Mouse (Mus musculus) right cerebral cortex, adult 18-20 months (tissue): ENCODE measurements around the gene Iqsec1.
A peak's percentile ranks its signal among the peaks of the same experiment; 100 is the strongest.
"Not testable (repeated sequence)": the region's sequence is repeated elsewhere in the genome, so short reads cannot be mapped to it uniquely, and the experiment has no call there.

Experiments used
- DNase-seq: peaks from one replicate; pipeline ENCODE4 v3.0.0; 2022; ENCODE audit warnings: mixed read lengths

Iqsec1 gene

DNA sequence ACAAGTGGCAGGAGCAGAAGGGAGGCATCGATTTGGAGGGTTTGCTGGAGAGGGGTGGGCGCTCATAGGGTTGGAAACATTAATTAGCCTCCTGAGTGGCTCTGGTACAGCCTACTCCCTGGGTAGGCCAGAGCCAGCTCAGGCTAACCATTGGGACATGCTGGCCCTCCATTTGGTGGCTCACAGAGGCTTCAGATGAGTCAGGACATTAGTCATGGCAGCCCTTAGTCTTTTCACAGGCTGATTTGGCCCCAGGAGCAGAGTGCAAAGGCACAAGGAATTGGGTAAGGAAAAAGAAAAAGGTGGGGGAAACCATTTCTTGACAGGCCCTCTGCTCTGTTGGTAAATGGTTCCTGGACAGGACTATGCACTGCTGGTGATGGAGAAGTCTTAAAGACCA lies 287.1 kb downstream of the Iqsec1 start:
- DNase-seq: no peak

GRCm38 (mm10) chr6:90700737-90701136 lies 287.7 kb downstream of the Iqsec1 start:
- DNase-seq: no peak

GRCm38 (mm10) chr6:90700068-90700467 lies 288.4 kb downstream of the Iqsec1 start:
- no peak for DNase-seq

GRCm38 (mm10) chr6:90698843-90699242 lies 289.6 kb downstream of the Iqsec1 start:
- DNase-seq: no peak

DNA sequence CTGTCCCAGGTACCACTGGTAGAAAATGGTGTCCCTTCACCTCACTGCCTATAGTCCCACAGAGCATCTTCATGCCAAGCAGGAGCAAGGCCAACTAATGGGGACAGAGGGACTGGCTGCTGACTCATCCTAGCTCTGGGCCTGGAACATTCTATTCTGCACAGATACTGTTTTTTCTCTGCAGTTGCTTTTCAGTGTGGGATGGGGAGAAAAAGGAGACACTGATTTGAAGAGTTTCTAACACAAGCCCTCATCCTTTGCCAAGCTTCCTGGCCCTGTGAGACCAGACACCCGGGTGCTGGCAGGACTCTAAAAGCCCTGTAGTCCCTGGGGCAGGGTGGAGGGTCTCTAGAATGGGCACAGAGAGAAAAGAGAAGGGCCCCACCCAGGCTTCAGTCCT lies 292.7 kb downstream of the Iqsec1 start:
- peak; percentile 60 for DNase-seq

GRCm38 (mm10) chr6:90692404-90692803 lies 296.1 kb downstream of the Iqsec1 start:
- no peak for DNase-seq

- no peak for DNase-seq
Observed at GRCm38 (mm10) chr6:90691935-90692334, 296.6 kb downstream of the Iqsec1 start.

- DNase-seq: no peak
Observed at GRCm38 (mm10) chr6:90689500-90689899, 299.0 kb downstream of the Iqsec1 start.

DNA sequence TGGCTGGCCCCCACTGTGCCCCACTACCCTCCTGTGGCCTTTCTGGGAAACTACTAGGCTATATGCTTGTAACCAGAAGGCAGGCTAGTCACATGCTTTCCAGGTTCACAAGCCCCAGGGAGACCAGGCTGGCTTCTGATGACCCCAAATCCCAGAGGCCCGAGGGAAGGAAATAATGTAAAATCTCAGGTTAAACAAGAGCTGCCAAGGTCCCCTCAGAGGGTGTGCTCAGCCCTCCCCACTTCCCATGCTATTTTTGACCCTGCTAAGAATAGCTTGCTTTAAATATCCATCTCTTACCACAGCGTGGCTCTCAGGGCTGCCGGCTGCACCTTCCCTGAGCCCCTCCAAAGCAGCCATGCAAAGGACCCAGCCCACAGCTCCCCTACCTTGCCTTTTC lies 299.7 kb downstream of the Iqsec1 start:
- no peak for DNase-seq

DNA sequence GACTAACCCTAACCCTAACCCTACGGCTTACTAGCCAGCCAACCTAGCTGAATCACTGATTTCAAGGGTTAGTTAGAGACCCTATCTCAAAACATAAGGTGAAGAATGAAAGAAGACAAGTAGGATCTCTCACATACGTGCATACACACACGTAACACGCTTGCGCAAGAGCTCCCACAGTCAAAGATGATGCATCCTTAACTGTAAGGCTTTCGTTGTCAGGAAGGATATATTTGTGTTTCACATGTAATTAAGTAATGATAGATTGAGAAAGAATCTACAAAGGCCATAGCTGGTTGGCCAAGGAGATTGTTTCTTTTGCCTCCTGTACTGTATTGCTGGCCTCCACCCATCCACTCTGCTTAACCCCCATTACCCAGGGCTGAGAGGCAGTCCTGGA lies 300.5 kb downstream of the Iqsec1 start:
- no peak for DNase-seq

DNA sequence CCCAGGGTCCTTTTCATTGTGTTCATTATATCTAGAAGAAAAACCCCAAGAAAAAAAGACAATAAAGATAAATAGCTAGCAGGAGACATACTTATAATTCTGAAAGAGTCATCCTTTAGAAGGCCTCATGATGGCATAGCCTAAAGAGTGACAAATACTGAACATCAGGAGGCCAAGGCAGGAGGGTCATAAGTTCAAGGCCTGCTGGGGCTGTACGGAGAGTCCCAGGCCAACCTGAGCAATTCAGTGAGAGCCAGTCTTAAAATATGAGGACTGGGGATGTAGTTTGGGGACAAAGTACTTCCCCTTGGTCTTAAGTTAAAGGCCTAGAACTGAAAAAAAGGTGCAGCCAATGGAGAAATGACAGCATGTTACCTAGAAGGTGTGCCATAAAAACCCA lies 301.7 kb downstream of the Iqsec1 start:
- DNase-seq: no peak

GRCm38 (mm10) chr6:90683831-90684532 lies 304.5 kb downstream of the Iqsec1 start:
- no peak for DNase-seq

GRCm38 (mm10) chr6:90680401-90680800 lies 308.1 kb downstream of the Iqsec1 start:
- no peak for DNase-seq

DNA sequence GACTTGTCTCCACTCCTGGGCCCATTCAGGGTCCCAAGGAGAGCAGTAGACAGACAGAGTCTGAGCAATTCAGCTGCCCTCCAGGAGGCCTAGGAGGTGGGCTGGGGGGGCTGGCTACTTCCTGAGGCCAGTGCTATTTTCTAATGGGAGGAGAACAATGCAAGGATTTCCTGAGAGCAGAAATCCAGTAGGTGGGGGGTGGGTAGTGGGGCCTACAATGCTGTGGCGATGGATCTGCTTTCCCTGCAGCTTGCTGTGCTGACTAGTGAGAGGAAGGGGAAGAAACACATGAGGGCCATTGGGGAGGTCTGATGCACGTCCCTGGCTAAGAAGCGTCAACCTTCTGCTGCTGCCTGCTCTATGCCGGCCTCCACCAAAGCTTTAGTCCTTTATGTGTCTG lies 309.7 kb downstream of the Iqsec1 start:
- no peak for DNase-seq

DNA sequence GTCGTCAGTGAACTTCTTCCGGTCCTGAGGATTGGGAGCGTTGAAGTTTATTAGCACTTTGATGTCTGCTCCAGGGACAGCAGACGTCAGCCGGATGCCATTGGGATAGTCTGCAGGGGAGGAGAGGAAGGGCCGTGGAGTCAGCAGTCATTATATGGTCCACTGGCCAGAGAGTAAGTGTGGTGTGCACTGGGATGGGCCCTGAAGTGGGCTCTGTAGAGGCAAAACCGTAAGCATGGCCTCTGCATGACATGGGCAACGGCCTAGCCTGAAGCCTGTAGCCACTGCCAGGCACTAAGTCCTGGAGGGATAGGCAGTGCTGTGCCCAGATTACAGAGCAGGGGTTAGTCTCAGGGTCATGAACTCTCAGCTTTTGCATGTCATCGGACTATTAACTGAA lies 319.8 kb downstream of the Iqsec1 start:
- DNase-seq: no peak

DNA sequence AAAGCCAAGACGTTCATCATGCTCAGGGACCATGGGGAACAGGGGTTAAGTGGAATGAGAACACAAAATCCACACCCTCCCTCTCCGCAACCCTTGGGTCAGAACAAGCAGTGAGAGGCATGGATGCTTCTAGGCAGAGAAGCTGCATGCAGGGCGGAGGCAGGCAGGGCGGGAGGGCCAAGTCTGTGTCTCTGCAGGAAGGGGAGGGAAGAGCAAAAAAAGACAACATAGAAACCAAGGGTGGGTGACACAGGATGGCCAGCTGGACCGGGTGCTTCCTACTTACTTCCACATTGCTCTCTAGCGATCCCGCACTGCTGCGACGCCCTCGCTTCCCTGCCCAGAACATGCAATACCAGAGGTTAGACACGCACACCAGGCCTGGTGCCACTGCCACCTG lies 324.7 kb downstream of the Iqsec1 start:
- DNase-seq: no peak

DNA sequence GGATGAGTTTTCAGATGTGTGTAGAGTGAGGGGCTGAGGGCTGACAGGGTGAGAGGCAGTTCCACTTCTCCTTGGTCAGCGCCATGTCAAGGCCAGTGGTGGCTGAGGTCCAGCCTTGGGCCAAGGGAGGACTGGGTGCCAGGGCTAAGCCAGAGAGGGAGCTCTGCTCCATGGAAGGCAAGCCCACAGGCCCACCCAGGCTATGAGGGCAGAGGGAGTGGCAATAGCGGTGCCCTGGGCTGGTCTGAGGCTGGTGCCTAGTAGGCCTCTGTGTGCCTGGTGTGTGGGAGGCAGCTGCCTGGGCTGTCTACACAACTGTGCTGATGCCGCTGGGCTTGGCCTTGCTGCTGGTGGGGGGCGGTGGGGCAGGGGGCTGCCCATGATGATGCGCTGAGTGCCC lies 326.3 kb downstream of the Iqsec1 start:
- no peak for DNase-seq

DNA sequence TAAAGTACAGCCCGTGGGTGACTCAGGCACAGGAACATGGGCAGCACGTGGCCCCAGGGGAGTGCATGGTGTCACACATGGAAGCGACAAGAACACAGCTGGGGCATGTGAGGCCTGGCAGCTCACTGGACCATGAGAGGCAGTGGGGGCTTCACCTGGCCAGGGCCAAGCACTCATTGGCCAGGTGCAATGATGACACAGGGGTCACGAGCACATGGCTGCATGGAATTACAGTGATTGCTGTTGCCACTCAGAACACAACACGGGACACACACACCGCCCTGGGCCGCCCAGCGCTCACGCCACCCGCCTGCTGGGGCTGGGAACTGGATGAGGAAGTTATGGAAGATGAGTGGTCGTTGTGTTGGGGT lies 327.5 kb downstream of the Iqsec1 start:
- no peak for DNase-seq

DNA sequence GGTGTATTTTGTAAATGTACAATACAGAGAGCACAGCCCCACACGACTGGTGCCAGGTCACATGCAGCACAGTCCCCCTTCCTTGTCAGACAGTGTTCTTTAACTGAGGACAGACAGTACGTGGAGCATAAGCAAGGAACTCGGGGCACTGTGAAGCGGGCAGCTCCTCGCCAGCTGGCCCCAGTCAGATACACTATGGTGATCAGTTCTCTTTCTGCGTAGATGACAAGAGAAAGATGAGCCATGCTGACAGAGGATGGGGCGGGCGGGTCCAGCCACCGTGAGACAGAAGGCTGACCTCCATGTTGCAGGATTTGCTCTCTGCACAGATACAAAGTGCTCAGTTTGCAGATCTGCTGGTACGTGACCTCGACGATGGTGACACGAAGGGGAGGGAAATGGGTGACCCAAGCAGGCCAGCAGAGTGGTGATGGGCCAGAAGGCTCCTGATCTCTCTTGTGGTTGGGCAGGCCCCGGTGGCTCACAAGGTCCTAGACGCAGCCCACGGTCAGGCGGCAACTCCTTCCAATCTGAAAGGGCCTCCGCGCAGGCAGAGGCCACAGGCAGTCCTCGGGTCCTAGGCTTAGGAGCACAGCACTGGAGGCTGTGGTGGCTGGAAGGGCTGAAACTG lies 328.0 kb downstream of the Iqsec1 start:
- DNase-seq: no peak

GRCm38 (mm10) chr6:90659913-90660312 lies 328.6 kb downstream of the Iqsec1 start:
- no peak for DNase-seq

- DNase-seq: not testable (repeated sequence)
Observed at GRCm38 (mm10) chr6:90656344-90656850, 332.1 kb downstream of the Iqsec1 start.

GRCm38 (mm10) chr6:90653736-90654135 lies 334.7 kb downstream of the Iqsec1 start:
- peak; percentile 29 for DNase-seq

- no peak for DNase-seq
Observed at GRCm38 (mm10) chr6:90650634-90651033, 337.9 kb downstream of the Iqsec1 start.

GRCm38 (mm10) chr6:90649279-90649678 lies 339.2 kb downstream of the Iqsec1 start:
- DNase-seq: no peak

DNA sequence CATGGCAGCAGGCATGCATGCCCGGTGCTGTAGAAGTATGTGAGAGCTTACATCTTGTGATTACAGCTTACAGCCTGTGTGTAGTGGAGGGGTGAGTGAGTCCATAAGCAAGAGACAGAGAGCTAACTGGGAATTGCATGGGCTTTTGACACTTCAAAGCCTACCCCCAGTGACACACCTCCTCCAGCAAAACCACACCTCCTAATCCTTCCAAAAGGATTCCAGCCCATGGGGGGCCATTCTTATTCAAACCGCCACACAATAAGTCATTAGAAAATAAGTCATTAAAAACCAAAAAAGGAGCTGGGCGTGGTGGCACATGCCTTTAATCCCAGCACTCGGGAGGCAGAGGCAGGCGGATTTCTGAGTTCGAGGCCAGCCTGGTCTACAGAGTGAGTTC lies 340.1 kb downstream of the Iqsec1 start:
- no peak for DNase-seq
